Mouse (Mus musculus) E14TG2a.4 (cell line): ENCODE data around the gene Ggnbp2.

Experiments
- H3K27me3 ChIP-seq: 2 replicates; pipeline ENCODE4 v1.6.1; 2014; ENCODE audit warnings: low read length, control low read depth; ENCODE audit not compliant: insufficient read depth
- H3K36me3 ChIP-seq: 2 replicates; pipeline ENCODE4 v1.6.1; 2014; ENCODE audit warnings: low read length, control low read depth; ENCODE audit not compliant: insufficient read depth
- H3K4me1 ChIP-seq: replicated peaks from 2 replicates; pipeline ENCODE4 v1.6.1; 2014; ENCODE audit warnings: low read depth, low read length, control low read depth
- H3K4me3 ChIP-seq: replicated peaks from 2 replicates; pipeline ENCODE4 v1.5.1; 2014; ENCODE audit warnings: mild to moderate bottlenecking, low read length
- H3K9me3 ChIP-seq: 2 replicates; pipeline ENCODE4 v1.6.1; 2014; ENCODE audit warnings: low read length, control low read depth
- CTCF ChIP-seq: conservative IDR thresholded peaks from 2 replicates; pipeline ENCODE4 v1.5.1; 2014; ENCODE audit warnings: low read length
- NANOG ChIP-seq: IDR thresholded peaks from 2 replicates; pipeline ENCODE4 v1.6.1; 2014; ENCODE audit warnings: borderline replicate concordance, low read length, mixed read lengths
- POU5F1 ChIP-seq: IDR thresholded peaks from 2 replicates; pipeline ENCODE4 v1.6.1; 2014; ENCODE audit warnings: low read length, borderline replicate concordance

Gene Ggnbp2

DNA sequence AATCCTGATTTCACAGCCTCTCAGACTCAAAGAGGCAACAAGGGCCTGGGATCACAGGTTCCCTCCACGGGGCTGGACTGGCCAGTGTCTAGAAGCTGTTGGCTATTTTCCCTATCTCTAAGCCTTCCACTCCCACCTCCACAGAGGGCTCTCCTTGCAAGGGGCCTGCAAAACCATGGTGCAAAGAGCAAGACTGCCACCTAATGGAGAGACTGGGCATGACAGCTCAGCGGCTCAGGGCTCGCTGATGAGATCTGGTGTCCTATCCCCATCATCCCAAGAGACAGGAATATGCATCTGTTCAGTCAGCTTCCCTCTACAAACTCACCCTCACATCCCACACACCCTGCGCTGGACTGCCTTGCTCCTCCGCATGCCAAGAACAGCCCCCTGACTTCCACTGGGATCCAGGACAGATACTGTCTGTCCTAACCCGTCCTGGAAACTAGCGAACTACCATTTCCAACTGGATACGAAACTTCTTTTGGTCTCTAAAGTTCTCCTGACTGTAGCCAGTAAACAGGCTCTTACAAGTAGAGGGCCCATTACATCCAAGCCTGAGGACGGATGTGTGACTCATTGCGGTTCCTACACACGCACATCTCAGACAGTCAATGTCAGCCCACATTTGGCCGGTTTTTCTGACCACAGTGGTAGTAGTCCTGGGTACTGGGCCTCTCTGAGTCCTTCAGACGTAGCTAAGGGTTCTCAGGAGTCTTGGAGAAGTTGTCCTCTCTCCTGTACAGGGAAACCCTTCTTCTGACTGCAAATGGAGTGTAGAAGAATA is 56.7 kb downstream of the Ggnbp2 start:
- no peak overlapping the region for H3K4me3 ChIP-seq
- H3K4me1 ChIP-seq, result peaks cover 23% of the 10 kb centered on the region
- H3K36me3 ChIP-seq, result peaks cover 47% of the 10 kb centered on the region
- TF ChIP-seq POU5F1 (no peak), CTCF (peak; percentile 97)
- H3K9me3 ChIP-seq, result peaks cover 44% of the 10 kb centered on the region
- no peaks in the 10 kb centered on the region for H3K27me3 ChIP-seq

DNA sequence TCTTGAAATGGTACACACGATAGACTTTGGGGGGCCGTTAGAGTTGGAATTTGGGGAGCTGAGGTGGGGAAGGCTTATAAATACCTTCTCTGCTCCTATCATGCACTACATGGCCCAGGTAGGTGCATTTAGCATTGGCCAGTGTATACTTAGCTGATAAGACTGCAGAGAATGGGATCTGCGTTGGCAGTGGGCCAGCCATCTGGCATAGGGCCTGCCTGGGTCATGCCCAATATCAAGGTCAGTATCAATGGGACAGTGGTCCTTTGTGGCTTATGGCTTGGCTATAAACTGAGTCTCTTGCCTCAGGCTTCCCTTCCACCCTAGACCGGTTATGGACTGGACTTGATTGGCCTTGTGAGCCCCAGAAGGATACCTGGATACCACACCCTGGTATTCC is 66.2 kb downstream of the Ggnbp2 start:
- no peaks in the 10 kb centered on the region for H3K36me3 ChIP-seq
- H3K27me3 ChIP-seq, result peaks cover 17% of the 10 kb centered on the region; the same call in 1 of the 2 replicates
- H3K4me3 ChIP-seq, result no peak overlapping the region
- H3K9me3 ChIP-seq, result no peaks in the 10 kb centered on the region
- H3K4me1 ChIP-seq, result no peaks in the 10 kb centered on the region
- no peak for TF ChIP-seq POU5F1
- no peak for TF ChIP-seq CTCF
- no peak for TF ChIP-seq NANOG

DNA sequence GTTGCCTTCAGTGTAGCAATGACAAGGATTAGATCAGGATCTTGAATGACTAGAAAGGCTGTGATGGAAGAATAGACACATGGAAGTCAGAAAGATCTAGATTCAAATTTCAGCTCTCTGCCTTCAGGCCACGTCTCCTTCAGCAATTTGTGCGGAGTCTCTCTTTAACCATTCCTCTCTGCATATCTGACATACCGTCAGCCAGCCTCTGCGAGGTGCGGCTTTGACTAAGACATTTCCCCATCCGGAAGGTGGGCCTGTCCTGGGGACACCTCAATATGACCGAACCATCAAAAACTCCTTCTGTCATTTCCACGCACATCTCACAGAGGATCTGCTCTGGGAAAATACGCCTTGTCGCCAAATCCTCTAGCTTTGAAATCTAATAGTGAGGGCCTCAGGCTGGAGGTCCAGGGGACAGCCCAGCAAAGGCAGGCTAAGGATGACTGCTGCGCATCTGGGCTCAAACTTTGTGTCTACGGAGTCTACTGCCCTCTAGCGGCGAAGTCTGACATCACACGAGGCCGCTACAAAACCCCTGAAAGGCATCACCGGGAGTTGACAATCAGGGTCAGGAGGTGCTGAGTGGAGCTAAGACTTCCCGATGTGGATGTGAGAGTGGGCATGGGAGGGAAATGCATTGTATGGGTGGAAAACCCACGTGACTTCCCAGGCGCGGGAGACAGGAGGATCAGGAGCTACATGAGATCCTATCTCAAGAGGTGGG is 72.8 kb downstream of the Ggnbp2 start:
- no peaks in the 10 kb centered on the region for H3K9me3 ChIP-seq
- TF ChIP-seq NANOG (no peak), POU5F1 (no peak), CTCF (peak; percentile 91)
- H3K4me3 ChIP-seq, result no peak overlapping the region
- peaks cover 9% of the 10 kb centered on the region for H3K4me1 ChIP-seq
- peaks cover 24% of the 10 kb centered on the region; the same call in 1 of the 2 replicates for H3K27me3 ChIP-seq
- no peaks in the 10 kb centered on the region for H3K36me3 ChIP-seq

DNA sequence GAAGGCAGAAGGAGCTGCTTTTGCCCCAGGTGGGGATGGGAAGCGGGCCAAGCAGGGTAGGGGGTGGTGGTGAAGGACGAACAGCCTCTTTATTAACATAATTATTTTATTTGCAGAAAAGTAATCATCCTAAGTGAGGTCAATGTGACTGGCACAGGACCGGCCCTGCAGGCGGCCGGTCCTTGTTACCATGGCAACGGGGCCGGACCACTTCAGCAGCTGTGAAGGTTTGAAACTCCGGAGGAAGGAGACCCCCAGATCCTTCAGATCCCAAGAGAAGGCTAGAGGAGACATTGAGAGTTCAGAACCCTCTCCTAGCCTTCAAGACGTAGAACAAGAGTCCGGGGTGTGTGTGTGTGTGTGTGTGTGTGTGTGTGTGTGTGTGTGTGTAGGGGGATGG is 73.6 kb downstream of the Ggnbp2 start:
- H3K36me3 ChIP-seq, result no peaks in the 10 kb centered on the region
- H3K27me3 ChIP-seq, result peaks cover 31% of the 10 kb centered on the region; the same call in 1 of the 2 replicates
- H3K9me3 ChIP-seq, result no peaks in the 10 kb centered on the region
- TF ChIP-seq CTCF, result no peak
- no peak for TF ChIP-seq NANOG
- TF ChIP-seq POU5F1, result no peak
- H3K4me3 ChIP-seq, result no peak overlapping the region
- peaks cover 9% of the 10 kb centered on the region for H3K4me1 ChIP-seq

DNA sequence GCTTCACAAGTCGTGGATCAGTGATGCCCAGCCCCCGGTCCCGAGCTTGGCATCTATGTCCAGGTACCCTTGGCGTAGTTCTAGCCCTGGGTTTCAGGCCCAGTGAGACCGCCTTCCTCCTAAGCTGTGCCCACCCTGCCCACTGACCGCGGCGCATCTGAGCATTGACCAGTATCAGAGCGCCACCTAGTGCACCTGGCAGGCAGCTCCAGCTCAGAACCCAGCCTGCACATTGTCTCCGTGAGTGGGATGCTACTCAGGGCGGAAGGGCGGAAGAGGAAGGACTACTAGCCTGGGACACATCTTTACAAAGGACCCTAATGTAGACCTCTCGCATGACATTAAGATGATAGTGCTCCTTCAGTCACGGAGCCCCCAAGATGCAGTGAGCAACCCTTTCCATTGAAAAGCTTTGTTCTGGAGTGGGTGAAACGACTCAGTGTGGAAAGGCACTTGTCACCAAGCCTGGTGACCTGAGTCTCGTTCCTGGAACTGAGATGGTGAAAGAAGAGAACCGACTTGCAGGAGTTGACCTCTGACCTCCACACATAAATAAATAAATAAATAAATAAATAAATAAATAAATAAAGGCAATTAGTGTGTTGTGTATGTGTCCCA is 76.0 kb downstream of the Ggnbp2 start:
- H3K9me3 ChIP-seq, result no peaks in the 10 kb centered on the region
- no peak overlapping the region for H3K4me3 ChIP-seq
- H3K27me3 ChIP-seq, result peaks cover 34% of the 10 kb centered on the region; the same call in 1 of the 2 replicates
- TF ChIP-seq CTCF (peak; percentile 72), POU5F1 (no peak)
- H3K4me1 ChIP-seq, result peaks cover 16% of the 10 kb centered on the region
- no peaks in the 10 kb centered on the region for H3K36me3 ChIP-seq

DNA sequence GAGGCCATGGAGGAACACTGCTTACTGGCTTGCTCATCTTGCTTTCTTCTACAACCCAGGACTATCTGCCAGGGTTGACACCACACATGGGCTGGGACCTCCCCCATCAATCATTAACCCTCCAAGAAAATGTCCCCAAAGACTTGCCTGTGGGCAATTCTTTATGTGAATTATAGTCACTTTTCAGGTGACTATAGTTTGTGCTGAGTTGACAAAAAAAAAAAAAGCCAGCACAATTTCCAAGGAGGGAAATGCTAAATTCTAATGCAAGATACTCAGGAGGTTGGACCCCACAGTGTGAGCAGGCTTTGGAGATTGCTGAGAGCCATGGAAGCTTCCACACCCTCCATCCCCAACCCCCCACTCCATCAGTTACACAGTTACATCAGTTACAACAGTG is 77.1 kb downstream of the Ggnbp2 start:
- Histone ChIP-seq H3K9me3 (no peaks in the 10 kb centered on the region), H3K4me3 (no peak overlapping the region), H3K27me3 (peaks cover 31% of the 10 kb centered on the region; the same call in 1 of the 2 replicates), H3K36me3 (no peaks in the 10 kb centered on the region), H3K4me1 (peaks cover 16% of the 10 kb centered on the region)
- TF ChIP-seq CTCF, result no peak
- no peak for TF ChIP-seq POU5F1
- no peak for TF ChIP-seq NANOG

DNA sequence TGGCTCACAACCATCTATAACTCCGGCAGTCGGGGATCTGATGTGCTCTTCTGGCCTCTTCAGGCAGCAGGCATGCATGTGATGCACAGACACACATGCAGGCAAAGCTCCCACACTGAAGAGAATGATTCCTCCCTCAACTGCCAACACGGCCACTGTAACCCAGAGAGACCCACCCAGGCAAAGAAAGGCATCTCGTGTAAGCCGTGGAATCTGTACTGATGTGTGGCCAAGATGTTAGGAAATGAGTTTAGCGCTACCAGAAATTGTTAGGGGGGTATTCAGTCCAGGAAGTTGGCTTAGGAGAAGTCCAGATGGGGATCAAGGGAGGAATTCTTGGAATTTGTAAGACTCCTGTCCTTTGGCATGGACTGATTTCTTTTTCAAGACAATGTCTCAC is 80.2 kb downstream of the Ggnbp2 start:
- TF ChIP-seq CTCF, result no peak
- H3K4me3 ChIP-seq, result no peak overlapping the region

More for the DNA sequence above, 80.2 kb downstream of the Ggnbp2 start:
- H3K4me1 ChIP-seq, result peaks cover 12% of the 10 kb centered on the region
- H3K36me3 ChIP-seq, result no peaks in the 10 kb centered on the region
- peaks cover 29% of the 10 kb centered on the region; the same call in 1 of the 2 replicates for H3K27me3 ChIP-seq
- H3K9me3 ChIP-seq, result no peaks in the 10 kb centered on the region
